Mouse (Mus musculus): ENCODE measurements around the gene Enthd1. TPM values are rescaled to one million over a fixed set of nuclear protein-coding genes. Genes with fewer than 3 reads are reported as not detected.
A peak's percentile ranks its signal among the peaks of the same experiment; 100 is the strongest.

Enthd1 gene
- polyA plus RNA-seq, 1 experiment from 2014 or later, result not detected

DNA sequence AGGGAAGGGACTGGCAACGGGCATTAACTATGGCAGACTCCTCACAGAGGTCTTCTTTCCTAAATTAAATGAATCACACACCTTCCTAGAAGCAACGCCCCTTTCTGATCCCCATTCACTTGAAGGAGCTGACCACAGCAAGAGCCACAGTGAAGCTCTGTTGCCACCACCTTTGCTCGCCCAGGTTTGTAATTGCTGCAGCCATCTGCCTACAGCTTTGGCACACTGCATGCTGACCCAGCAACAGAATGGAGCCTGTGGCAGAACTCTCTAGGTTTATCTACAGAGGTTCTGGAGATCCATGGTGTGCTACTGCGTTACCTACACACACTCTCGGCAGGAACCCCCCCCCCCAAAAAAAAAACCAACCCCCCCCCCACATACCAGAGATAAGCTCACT, 74.8 kb downstream of the Enthd1 start:
- 64% methylated on average over 5 of the region's 5 CpGs for WGBS
- no peak for ATAC-seq (replicated peaks; ENCODE audit: low FRiP score)

DNA sequence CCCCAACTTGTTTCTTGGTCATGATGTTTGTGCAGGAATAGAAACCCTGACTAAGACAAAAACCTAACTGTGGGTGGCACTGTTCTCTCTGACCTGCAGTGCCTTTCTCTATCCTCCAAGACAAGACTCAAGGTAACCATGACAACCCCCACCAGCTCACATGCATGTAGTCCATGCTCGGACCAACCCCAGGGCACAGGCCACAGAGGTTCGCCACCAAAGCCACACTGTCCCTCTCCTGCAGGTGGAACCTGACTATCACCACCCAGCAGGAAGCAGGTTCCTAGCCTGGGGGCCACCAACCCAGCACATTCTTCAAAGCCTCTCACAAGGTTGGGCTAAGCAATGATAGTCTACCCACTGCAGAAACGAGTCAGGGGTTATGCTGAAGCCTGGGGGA, 76.3 kb downstream of the Enthd1 start:
- no peak overlapping the region for H3K4me3 ChIP-seq (ENCODE audit: low read depth, low read length)
- no peak overlapping the region for H3K9ac ChIP-seq (ENCODE audit: low read depth, low read length)
- no peak for DNase-seq (ENCODE audit: low spot score)
- 0 out of 2 replicates have a peak, but pooled peaks cover 3% of the 10 kb centered on the region for H3K27me3 ChIP-seq (replicated peaks; ENCODE audit: control insufficient read depth, insufficient read depth, low read length)
- no peak overlapping the region for H3K4me2 ChIP-seq
- H3K27ac ChIP-seq (ENCODE audit: low read depth, low read length), result no peak overlapping the region
- H3K9me3 ChIP-seq (ENCODE audit: control insufficient read depth, low read length), result no peaks in the 10 kb centered on the region
- H3K4me1 ChIP-seq (replicated peaks; ENCODE audit: control insufficient read depth, insufficient read depth, low read length), result no peaks in the 10 kb centered on the region; the same call in none of the 2 replicates
- ATAC-seq (replicated peaks; ENCODE audit: low FRiP score), result no peak
- no peaks in the 10 kb centered on the region for H3K36me3 ChIP-seq (ENCODE audit: control insufficient read depth, insufficient read depth, low read length)
- 46% methylated on average over 3 of the region's 3 CpGs for WGBS

More for the DNA sequence above, 74.8 kb downstream of the Enthd1 start:
- Histone ChIP-seq H3K9ac (ENCODE audit: low read depth, low read length) (no peak overlapping the region), H3K4me2 (no peak overlapping the region), H3K9me3 (ENCODE audit: control insufficient read depth, low read length) (no peaks in the 10 kb centered on the region), H3K36me3 (ENCODE audit: control insufficient read depth, insufficient read depth, low read length) (no peaks in the 10 kb centered on the region), H3K27me3 (replicated peaks; ENCODE audit: control insufficient read depth, insufficient read depth, low read length) (peaks cover 11% of the 10 kb centered on the region; the same call in 1 of the 2 replicates), H3K27ac (ENCODE audit: low read depth, low read length) (no peak overlapping the region), H3K4me3 (ENCODE audit: low read depth, low read length) (no peak overlapping the region), H3K4me1 (replicated peaks; ENCODE audit: control insufficient read depth, insufficient read depth, low read length) (no peaks in the 10 kb centered on the region; the same call in none of the 2 replicates)
- no peak for DNase-seq (ENCODE audit: low spot score)

DNA sequence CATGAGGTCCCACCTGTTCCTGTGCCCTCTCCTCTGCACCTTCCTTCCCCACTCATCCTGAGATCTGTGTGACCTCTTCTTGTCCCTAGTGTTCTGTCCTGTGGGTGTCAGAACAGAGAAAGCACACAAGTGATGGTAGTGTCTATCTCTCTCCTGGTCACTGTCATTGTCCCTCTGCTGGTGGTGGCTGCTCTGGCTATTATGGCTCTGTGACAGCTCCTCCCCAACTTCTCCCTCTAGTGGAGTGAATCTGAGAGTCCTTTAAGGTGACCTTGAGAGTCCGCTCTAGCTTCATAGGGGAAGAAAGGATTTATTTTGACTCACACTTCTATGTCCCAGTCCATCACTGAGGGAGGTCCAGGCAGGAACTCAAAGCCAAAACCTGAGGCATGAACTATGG, 79.4 kb downstream of the Enthd1 start:
- H3K27me3 ChIP-seq (replicated peaks; ENCODE audit: control insufficient read depth, insufficient read depth, low read length), result no peaks in the 10 kb centered on the region
- no peak for DNase-seq (ENCODE audit: low spot score)

DNA sequence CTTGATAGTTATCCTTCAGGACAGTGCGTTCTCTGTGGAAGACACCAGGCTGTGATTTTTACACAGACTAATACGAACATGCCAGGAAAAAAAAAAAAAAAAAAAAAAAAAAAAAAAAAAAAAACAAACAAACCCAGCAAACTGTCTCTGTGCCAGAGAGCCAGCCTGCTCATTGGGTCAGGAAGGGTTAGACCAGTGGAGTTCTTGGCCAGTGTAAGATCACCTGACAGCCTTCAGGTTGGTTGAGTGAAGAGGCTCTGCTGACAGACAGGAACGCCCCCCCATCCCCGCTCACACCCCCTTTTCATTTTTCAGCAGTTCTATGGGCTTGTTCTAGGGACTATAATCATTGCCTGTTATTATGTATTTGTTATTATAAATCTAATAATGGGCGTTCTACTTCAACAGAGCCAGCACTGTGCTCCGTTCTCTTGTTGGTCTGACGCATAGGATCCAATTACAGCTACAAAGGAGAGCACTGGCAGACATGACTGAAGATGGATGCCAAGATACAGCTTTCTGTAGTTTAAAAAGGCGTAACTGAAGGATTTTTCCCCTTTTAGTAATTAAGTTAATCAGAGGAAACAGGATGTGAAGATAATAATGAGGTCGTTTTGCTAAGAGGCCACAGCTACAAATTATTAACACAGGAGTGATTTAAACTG, 81.8 kb downstream of the Enthd1 start:
- Histone ChIP-seq H3K27ac (ENCODE audit: low read depth, low read length) (no peak overlapping the region), H3K9me3 (ENCODE audit: control insufficient read depth, low read length) (no peaks in the 10 kb centered on the region), H3K9ac (ENCODE audit: low read depth, low read length) (no peak overlapping the region), H3K4me2 (no peak overlapping the region), H3K36me3 (ENCODE audit: control insufficient read depth, insufficient read depth, low read length) (no peaks in the 10 kb centered on the region), H3K4me1 (replicated peaks; ENCODE audit: control insufficient read depth, insufficient read depth, low read length) (no peaks in the 10 kb centered on the region), H3K4me3 (ENCODE audit: low read depth, low read length) (no peak overlapping the region), H3K27me3 (replicated peaks; ENCODE audit: control insufficient read depth, insufficient read depth, low read length) (no peaks in the 10 kb centered on the region)
- 73% methylated on average over 9 of the region's 9 CpGs for WGBS
- no peak for DNase-seq (ENCODE audit: low spot score)
- ATAC-seq (replicated peaks; ENCODE audit: low FRiP score), result no peak

More for the DNA sequence above, 79.4 kb downstream of the Enthd1 start:
- Histone ChIP-seq H3K4me2 (no peak overlapping the region; the same call in 1 of the 2 replicates), H3K27ac (ENCODE audit: low read depth, low read length) (no peak overlapping the region), H3K36me3 (ENCODE audit: control insufficient read depth, insufficient read depth, low read length) (no peaks in the 10 kb centered on the region), H3K9ac (ENCODE audit: low read depth, low read length) (no peak overlapping the region), H3K4me3 (ENCODE audit: low read depth, low read length) (no peak overlapping the region), H3K9me3 (ENCODE audit: control insufficient read depth, low read length) (no peaks in the 10 kb centered on the region), H3K4me1 (replicated peaks; ENCODE audit: control insufficient read depth, insufficient read depth, low read length) (no peaks in the 10 kb centered on the region; the same call in 1 of the 2 replicates)
- WGBS, result 96% methylated on average over 1 of the region's 1 CpGs
- ATAC-seq (replicated peaks; ENCODE audit: low FRiP score), result no peak

DNA sequence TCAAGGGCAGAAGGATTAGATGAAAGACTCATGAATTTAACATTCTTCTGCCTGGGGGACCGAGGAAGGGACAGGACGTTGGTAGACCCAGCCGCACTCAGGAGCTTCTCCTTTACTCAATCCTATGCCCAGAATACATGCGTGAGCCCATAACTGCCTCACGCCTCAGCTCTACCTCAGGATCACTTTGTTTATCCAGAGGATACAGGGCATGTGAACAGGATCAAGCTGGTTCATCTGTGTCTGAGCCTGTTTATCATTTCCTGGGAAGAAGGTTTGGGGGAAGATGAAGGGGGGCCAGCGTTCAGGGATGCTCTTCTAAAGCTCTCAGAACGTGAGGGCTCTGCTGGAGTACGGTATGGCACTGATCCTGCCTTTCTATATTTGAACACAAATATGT, 82.6 kb downstream of the Enthd1 start:
- Histone ChIP-seq H3K9me3 (ENCODE audit: control insufficient read depth, low read length) (no peaks in the 10 kb centered on the region), H3K27me3 (replicated peaks; ENCODE audit: control insufficient read depth, insufficient read depth, low read length) (no peaks in the 10 kb centered on the region), H3K36me3 (ENCODE audit: control insufficient read depth, insufficient read depth, low read length) (no peaks in the 10 kb centered on the region), H3K4me3 (ENCODE audit: low read depth, low read length) (no peak overlapping the region), H3K9ac (ENCODE audit: low read depth, low read length) (no peak overlapping the region), H3K4me1 (replicated peaks; ENCODE audit: control insufficient read depth, insufficient read depth, low read length) (no peaks in the 10 kb centered on the region), H3K4me2 (no peak overlapping the region), H3K27ac (ENCODE audit: low read depth, low read length) (no peak overlapping the region)
- WGBS, result 72% methylated on average over 8 of the region's 8 CpGs
- no peak for ATAC-seq (replicated peaks; ENCODE audit: low FRiP score)
- DNase-seq (ENCODE audit: low spot score), result no peak

DNA sequence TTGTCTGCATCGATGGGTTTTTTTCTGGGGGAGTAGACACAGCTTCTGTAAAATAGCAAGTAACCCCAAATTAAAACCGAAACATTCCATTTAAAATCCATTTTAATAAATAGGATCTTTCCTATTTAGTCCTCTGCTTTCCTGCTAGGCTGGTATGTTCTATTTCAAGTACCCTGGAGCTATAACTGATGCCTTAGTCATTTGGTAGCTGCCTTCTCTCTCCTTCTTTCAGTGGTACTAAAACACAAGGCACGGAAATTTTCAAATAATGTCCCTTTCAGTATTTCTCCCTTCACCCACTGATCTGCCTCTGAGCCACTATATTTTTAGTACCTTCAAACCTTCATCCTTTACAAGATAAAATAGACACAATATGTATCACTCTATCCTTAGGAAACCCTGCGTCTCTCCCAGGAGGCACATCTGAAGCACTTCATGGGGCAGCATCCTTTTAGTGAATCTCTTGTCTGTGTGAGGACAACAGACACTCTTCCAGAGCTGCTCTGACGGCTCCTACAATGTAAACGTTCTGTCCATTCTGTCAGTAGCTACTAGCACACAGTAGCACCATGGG, 90.4 kb downstream of the Enthd1 start:
- WGBS, result 81% methylated on average over 6 of the region's 6 CpGs
- H3K9ac ChIP-seq (ENCODE audit: low read depth, low read length), result no peak overlapping the region
- no peaks in the 10 kb centered on the region for H3K36me3 ChIP-seq (ENCODE audit: control insufficient read depth, insufficient read depth, low read length)
- H3K27me3 ChIP-seq (replicated peaks; ENCODE audit: control insufficient read depth, insufficient read depth, low read length), result no peaks in the 10 kb centered on the region
- DNase-seq (ENCODE audit: low spot score), result no peak
- no peaks in the 10 kb centered on the region for H3K4me1 ChIP-seq (replicated peaks; ENCODE audit: control insufficient read depth, insufficient read depth, low read length)
- ATAC-seq (replicated peaks; ENCODE audit: low FRiP score), result no peak
- H3K9me3 ChIP-seq (ENCODE audit: control insufficient read depth, low read length), result no peaks in the 10 kb centered on the region
- no peak overlapping the region for H3K27ac ChIP-seq (ENCODE audit: low read depth, low read length)
- H3K4me2 ChIP-seq, result no peak overlapping the region
- no peak overlapping the region for H3K4me3 ChIP-seq (ENCODE audit: low read depth, low read length)

DNA sequence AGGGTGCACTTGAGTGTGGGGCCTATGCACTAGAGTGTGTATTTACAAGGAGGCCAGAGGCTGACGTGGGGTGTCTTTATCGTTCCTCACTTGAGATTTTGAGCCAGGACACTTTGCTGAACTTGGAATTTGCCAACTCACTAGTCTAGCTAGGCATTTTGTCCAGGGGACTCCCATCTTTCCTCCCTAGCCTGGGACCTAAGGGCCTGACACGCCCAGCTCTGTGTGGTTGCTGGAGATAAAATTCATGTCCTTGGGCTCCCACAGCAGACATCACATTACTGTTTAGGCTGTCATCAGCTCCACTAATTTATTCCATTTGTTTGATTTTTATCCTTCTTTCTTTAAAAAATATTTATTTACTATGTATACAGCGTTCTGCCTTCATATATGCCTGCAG, 97.1 kb downstream of the Enthd1 start:
- WGBS, result 70% methylated on average over 4 of the region's 4 CpGs
- Histone ChIP-seq H3K36me3 (ENCODE audit: control insufficient read depth, insufficient read depth, low read length) (no peaks in the 10 kb centered on the region), H3K27me3 (replicated peaks; ENCODE audit: control insufficient read depth, insufficient read depth, low read length) (peaks cover 11% of the 10 kb centered on the region; the same call in 1 of the 2 replicates), H3K9me3 (ENCODE audit: control insufficient read depth, low read length) (no peaks in the 10 kb centered on the region), H3K4me1 (replicated peaks; ENCODE audit: control insufficient read depth, insufficient read depth, low read length) (no peaks in the 10 kb centered on the region), H3K27ac (ENCODE audit: low read depth, low read length) (no peak overlapping the region), H3K4me3 (ENCODE audit: low read depth, low read length) (no peak overlapping the region), H3K9ac (ENCODE audit: low read depth, low read length) (no peak overlapping the region), H3K4me2 (no peak overlapping the region)
- DNase-seq (ENCODE audit: low spot score), result no peak
- ATAC-seq (replicated peaks; ENCODE audit: low FRiP score), result no peak

DNA sequence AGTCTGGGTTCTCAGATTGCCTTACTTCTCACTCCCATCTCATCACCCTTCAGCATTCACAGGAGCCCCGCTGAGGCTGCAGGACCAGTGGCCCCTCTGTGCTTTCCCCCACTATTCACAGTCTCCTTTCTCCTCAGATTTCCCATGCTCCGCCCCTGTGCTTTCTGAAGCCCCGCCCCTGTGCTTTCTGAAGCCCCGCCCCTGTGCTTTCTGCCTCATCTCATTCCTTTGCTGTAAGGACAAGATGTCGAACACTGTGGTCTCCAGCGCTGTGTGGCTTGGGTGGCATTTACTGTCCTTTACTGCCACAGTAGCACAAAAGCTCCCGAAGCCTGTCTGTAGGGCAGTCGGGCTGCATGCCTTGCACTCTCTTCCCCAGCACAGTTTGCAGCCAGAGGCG, 102.8 kb downstream of the Enthd1 start:
- Histone ChIP-seq H3K27ac (ENCODE audit: low read depth, low read length) (no peak overlapping the region), H3K4me2 (peak overlapping the region; percentile 44), H3K9ac (ENCODE audit: low read depth, low read length) (no peak overlapping the region), H3K36me3 (ENCODE audit: control insufficient read depth, insufficient read depth, low read length) (no peaks in the 10 kb centered on the region), H3K4me3 (ENCODE audit: low read depth, low read length) (no peak overlapping the region), H3K9me3 (ENCODE audit: control insufficient read depth, low read length) (no peaks in the 10 kb centered on the region), H3K27me3 (replicated peaks; ENCODE audit: control insufficient read depth, insufficient read depth, low read length) (peaks cover 20% of the 10 kb centered on the region), H3K4me1 (replicated peaks; ENCODE audit: control insufficient read depth, insufficient read depth, low read length) (peaks cover 3% of the 10 kb centered on the region; the same call in 1 of the 2 replicates)
- ATAC-seq (replicated peaks; ENCODE audit: low FRiP score) (no peak), DNase-seq (ENCODE audit: low spot score) (peak; percentile 41)
- WGBS, result 6% methylated on average over 9 of the region's 9 CpGs

DNA sequence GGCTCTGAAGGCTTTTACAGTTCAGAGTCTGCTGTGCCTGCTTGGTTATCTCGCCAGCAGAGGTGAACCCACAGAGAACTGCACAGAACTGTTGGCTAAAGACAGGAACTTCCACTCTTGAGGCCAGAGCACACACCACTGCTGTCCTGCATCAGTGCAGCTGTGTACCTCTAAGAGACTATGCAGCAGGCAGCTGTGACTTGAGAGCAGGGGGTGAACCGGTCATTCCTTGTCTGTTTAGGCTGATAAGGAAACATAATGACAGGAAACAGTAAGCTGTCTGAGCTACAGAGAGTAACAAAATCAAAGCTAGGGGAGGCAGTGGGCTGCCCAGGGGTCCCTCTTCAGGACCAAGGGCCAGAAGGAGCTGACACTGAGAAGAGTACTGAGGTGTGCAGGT, 103.5 kb downstream of the Enthd1 start:
- Histone ChIP-seq H3K4me2 (peak overlapping the region; percentile 12; the same call in 1 of the 2 replicates), H3K36me3 (ENCODE audit: control insufficient read depth, insufficient read depth, low read length) (no peaks in the 10 kb centered on the region), H3K27me3 (replicated peaks; ENCODE audit: control insufficient read depth, insufficient read depth, low read length) (peaks cover 20% of the 10 kb centered on the region), H3K27ac (ENCODE audit: low read depth, low read length) (no peak overlapping the region), H3K4me3 (ENCODE audit: low read depth, low read length) (no peak overlapping the region), H3K4me1 (replicated peaks; ENCODE audit: control insufficient read depth, insufficient read depth, low read length) (peaks cover 3% of the 10 kb centered on the region; the same call in 1 of the 2 replicates), H3K9ac (ENCODE audit: low read depth, low read length) (no peak overlapping the region), H3K9me3 (ENCODE audit: control insufficient read depth, low read length) (no peaks in the 10 kb centered on the region)
- DNase-seq (ENCODE audit: low spot score) (no peak), ATAC-seq (replicated peaks; ENCODE audit: low FRiP score) (no peak)
- WGBS, result 13% methylated on average over 2 of the region's 2 CpGs

Data from liver, embryonic 11.5 days (tissue).